Mouse (Mus musculus) liver, postnatal 0 days (tissue): ENCODE results near the gene Snx29. TPM values are rescaled to one million over a fixed set of nuclear protein-coding genes. Genes with fewer than 3 reads are reported as not detected.

Experiments used
- ATAC-seq: fragments of 200-750 bp; cut with Nextera tagmentation; 2 replicates; pipeline ENCODE4 v1.8.0; 2017; ENCODE audit warnings: mild to moderate bottlenecking, moderate library complexity
- DNase-seq: peaks from one replicate; pipeline ENCODE4 v3.0.0-alpha.2; 2016
- H3K27ac ChIP-seq: fragments of 300-500 bp; sonication (generic); 2 replicates; pipeline ENCODE4 v1.5.1; 2014; ENCODE audit warnings: antibody characterized with exemption, moderate library complexity, mild to moderate bottlenecking, low read depth
- H3K27me3 ChIP-seq: fragments of 300-500 bp; sonication (generic); 2 replicates; pipeline ENCODE4 v1.6.1; 2014; ENCODE audit warnings: low read length, control low read depth, mixed read lengths; ENCODE audit not compliant: insufficient read depth
- H3K36me3 ChIP-seq: fragments of 300-500 bp; sonication (generic); replicated peaks from 2 replicates; pipeline ENCODE4 v1.6.1; 2014; ENCODE audit warnings: mild to moderate bottlenecking, control low read depth, low read length, moderate library complexity, mixed read lengths; ENCODE audit not compliant: insufficient read depth
- H3K4me1 ChIP-seq: fragments of 300-500 bp; sonication (generic); 2 replicates; pipeline ENCODE4 v1.6.1; 2014; ENCODE audit warnings: antibody characterized with exemption, mild to moderate bottlenecking, control low read depth; ENCODE audit not compliant: insufficient read depth
- H3K4me2 ChIP-seq: fragments of 300-500 bp; sonication (generic); 2 replicates; pipeline ENCODE4 v1.6.1; 2014; ENCODE audit warnings: low read depth, mild to moderate bottlenecking, low read length, moderate library complexity, mixed read lengths
- H3K4me3 ChIP-seq: fragments of 300-500 bp; sonication (generic); 2 replicates; pipeline ENCODE4 v1.5.1; 2014; ENCODE audit warnings: low read depth, low read length
- H3K9ac ChIP-seq: fragments of 300-500 bp; sonication (generic); replicated peaks from 2 replicates; pipeline ENCODE4 v1.6.1; 2014; ENCODE audit warnings: mild to moderate bottlenecking, moderate library complexity
- H3K9me3 ChIP-seq: fragments of 300-500 bp; sonication (generic); 2 replicates; pipeline ENCODE4 v1.6.1; 2016; ENCODE audit warnings: mild to moderate bottlenecking, control low read depth, low read length, mixed read lengths
- CTCF ChIP-seq: sonication (generic); IDR thresholded peaks from 2 replicates; pipeline ENCODE4 v1.5.1; 2016; ENCODE audit warnings: antibody characterized with exemption, low read depth
- EP300 ChIP-seq: IDR thresholded peaks from 2 replicates; pipeline ENCODE4 v1.6.1; 2016; ENCODE audit warnings: antibody characterized with exemption, low read depth, mild to moderate bottlenecking
- WGBS: fragments of 180-500 bp; shearing (Covaris S2); extraction: QIAGEN DNeasy Blood & Tissue Kit; methylation state at CpG from one replicate; pipeline ENCODE4 v1.1.7; 2014; ENCODE audit not compliant: insufficient replicate concordance; 5-methylcytosine and 5-hydroxymethylcytosine counted together
- polyA plus RNA-seq: library from polyadenylated mRNA; unstranded; fragments of >200 nt; fragmentation: Nextera tagmentation; extraction: Ambion mirVana; gene quantifications from 2 replicates; pipeline ENCODE4 v1.2.1, GENCODE M21; 2015

The Snx29 gene
- polyA plus RNA-seq, 1 experiment from 2014 or later, result 2.3 TPM

- Histone ChIP-seq H3K4me3 (no peak overlapping the region), H3K27ac (no peak overlapping the region), H3K36me3 (no peaks in the 10 kb centered on the region), H3K27me3 (no peaks in the 10 kb centered on the region), H3K9ac (no peak overlapping the region), H3K4me1 (no peaks in the 10 kb centered on the region), H3K9me3 (no peaks in the 10 kb centered on the region), H3K4me2 (no peak overlapping the region)
- 60% methylated on average over 3 of the region's 3 CpGs for WGBS
- no peak for ATAC-seq
- no peak for DNase-seq
- TF ChIP-seq EP300, result no peak
These were observed 210.7 kb downstream of the Snx29 start for GRCm38 (mm10) chr16:11533441-11533840.

DNA sequence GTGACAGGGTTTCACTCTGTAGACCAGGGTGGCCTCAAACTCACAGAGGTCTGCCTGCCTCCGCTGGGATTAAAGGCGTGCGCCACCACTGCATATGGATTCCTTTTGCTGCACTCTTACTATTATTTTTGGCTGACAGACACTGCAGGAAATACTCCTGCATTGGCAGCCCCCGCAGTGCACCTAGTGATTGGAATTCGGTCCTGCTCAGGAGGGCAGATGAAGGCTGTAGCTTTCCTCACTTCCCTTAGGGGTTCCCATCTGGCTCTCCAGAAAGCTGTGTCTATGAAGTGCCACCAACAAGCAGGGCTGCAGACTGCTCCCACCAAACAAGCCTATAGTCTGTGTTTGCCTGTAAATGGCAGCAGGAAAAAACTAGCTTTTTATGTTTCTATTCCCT, 215.0 kb downstream of the Snx29 start:
- no peak for TF ChIP-seq EP300
- TF ChIP-seq CTCF, result no peak
- Histone ChIP-seq H3K4me3 (no peak overlapping the region), H3K36me3 (no peaks in the 10 kb centered on the region), H3K4me1 (no peaks in the 10 kb centered on the region), H3K9ac (no peak overlapping the region), H3K27ac (no peak overlapping the region), H3K27me3 (no peaks in the 10 kb centered on the region), H3K9me3 (no peaks in the 10 kb centered on the region), H3K4me2 (no peak overlapping the region)
- DNase-seq, result no peak
- WGBS, result 71% methylated on average over 5 of the region's 5 CpGs
- ATAC-seq, result no peak

GRCm38 (mm10) chr16:11538191-11538590, 215.5 kb downstream of the Snx29 start:
- no peaks in the 10 kb centered on the region for H3K36me3 ChIP-seq
- 72% methylated on average over 3 of the region's 3 CpGs for WGBS
- no peak overlapping the region for H3K4me2 ChIP-seq
- no peaks in the 10 kb centered on the region for H3K27me3 ChIP-seq
- no peak overlapping the region for H3K27ac ChIP-seq
- H3K4me3 ChIP-seq, result no peak overlapping the region
- ATAC-seq (peak; percentile 45; the same call in 1 of the 2 replicates), DNase-seq (no peak)
- H3K9me3 ChIP-seq, result no peaks in the 10 kb centered on the region
- TF ChIP-seq EP300 (no peak), CTCF (no peak)
- H3K4me1 ChIP-seq, result no peaks in the 10 kb centered on the region
- H3K9ac ChIP-seq, result no peak overlapping the region

DNA sequence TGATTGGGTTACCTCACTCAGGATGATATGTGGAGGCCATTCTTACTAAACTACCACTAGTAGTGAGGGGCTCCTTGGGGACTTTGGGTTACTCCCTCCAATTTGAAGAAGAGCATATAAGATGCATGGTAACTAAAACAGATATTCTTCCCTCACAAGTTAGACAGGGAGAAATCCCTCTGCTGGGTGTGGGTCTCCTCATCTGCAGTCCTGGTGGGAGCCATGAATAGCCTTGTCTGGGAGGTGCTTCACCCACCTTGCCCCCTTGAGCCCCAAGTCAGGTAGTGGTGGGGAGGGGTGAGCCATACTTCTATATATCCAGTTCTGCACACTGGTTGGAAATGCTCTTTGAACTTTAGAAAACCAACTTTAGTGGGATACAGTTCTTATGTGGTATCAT, 218.3 kb downstream of the Snx29 start:
- Histone ChIP-seq H3K9me3 (no peaks in the 10 kb centered on the region), H3K36me3 (no peaks in the 10 kb centered on the region), H3K27me3 (no peaks in the 10 kb centered on the region), H3K4me2 (no peak overlapping the region), H3K9ac (no peak overlapping the region), H3K4me1 (no peaks in the 10 kb centered on the region), H3K27ac (no peak overlapping the region), H3K4me3 (no peak overlapping the region)
- ATAC-seq, result no peak
- no peak for TF ChIP-seq EP300
- no peak for TF ChIP-seq CTCF
- DNase-seq, result no peak

DNA sequence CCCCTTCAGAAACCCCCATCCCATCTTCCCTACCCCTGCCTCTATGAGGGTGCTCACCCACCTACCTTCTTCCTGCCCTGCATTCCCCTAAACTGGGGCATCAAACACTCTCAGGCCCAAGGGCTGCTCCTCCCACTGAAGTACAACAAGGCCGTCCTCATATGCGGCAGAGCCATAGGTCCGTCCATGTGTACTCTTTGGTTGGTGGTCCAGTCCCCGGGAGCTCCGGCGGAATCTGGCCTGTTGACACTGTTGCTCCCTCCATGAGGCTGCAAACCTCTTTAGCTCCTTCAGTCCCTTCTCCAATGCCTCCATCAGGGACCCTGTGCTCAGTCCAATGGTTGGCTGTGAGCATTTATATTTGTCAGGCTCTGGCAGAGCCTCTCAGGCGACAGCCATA, 219.1 kb downstream of the Snx29 start:
- DNase-seq, result no peak
- ATAC-seq, result no peak
- Histone ChIP-seq H3K36me3 (no peaks in the 10 kb centered on the region), H3K27ac (no peak overlapping the region), H3K27me3 (no peaks in the 10 kb centered on the region), H3K9me3 (no peaks in the 10 kb centered on the region), H3K4me3 (no peak overlapping the region), H3K4me2 (no peak overlapping the region), H3K4me1 (no peaks in the 10 kb centered on the region), H3K9ac (no peak overlapping the region)
- WGBS, result 86% methylated on average over 7 of the region's 7 CpGs
- TF ChIP-seq EP300 (no peak), CTCF (no peak)

DNA sequence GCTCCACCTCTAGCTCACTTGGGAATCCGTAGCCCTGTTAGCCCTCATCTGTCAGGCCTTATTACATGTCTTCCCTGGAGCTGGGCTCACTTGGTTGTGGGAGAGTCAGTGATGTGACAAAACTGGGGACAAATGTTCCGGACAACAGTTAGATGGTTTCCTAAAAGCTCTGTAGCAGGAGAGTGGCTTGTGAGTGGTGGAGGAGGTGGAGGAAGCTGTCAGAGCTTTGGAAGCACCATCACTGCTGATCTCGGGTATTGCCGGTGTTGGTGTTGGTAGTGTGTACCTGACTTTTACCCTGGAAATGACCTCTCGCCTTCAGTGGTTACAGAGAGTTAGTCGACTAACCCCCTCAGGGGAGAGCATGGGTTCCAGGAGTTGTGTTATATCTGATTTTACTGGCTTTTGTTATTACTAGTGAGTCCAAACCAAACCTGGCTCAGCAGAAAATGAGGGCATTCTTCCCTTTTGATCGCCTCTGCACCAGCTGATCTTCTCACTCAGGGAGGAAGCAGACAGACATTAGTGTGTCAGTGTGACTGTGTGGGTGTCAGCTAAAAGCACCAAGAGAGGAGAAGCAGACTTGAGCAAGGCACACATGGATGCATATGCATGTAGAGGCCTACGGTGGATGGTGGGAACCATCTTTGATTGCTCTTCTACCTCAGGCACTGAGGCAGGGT, 227.5 kb downstream of the Snx29 start:
- H3K9ac ChIP-seq, result no peak overlapping the region
- no peak overlapping the region for H3K4me3 ChIP-seq
- TF ChIP-seq EP300, result no peak
- TF ChIP-seq CTCF, result no peak
- H3K9me3 ChIP-seq, result no peaks in the 10 kb centered on the region
- no peak for ATAC-seq
- no peak overlapping the region for H3K4me2 ChIP-seq
- DNase-seq, result no peak
- H3K27ac ChIP-seq, result no peak overlapping the region
- H3K4me1 ChIP-seq, result no peaks in the 10 kb centered on the region
- H3K27me3 ChIP-seq, result no peaks in the 10 kb centered on the region
- H3K36me3 ChIP-seq, result no peaks in the 10 kb centered on the region
- 84% methylated on average over 8 of the region's 8 CpGs for WGBS

GRCm38 (mm10) chr16:11561714-11562113, 239.0 kb downstream of the Snx29 start:
- Histone ChIP-seq H3K27ac (no peak overlapping the region), H3K27me3 (no peaks in the 10 kb centered on the region), H3K9me3 (no peaks in the 10 kb centered on the region), H3K4me3 (no peak overlapping the region), H3K9ac (no peak overlapping the region), H3K4me2 (no peak overlapping the region), H3K36me3 (no peaks in the 10 kb centered on the region), H3K4me1 (no peaks in the 10 kb centered on the region)
- no peak for TF ChIP-seq CTCF
- TF ChIP-seq EP300, result no peak
- ATAC-seq (no peak), DNase-seq (no peak)
- WGBS, result 73% methylated on average over 2 of the region's 2 CpGs
